Comparison of ENCODE assay signal across 8 mouse cellular contexts in the genomic region with DNA sequence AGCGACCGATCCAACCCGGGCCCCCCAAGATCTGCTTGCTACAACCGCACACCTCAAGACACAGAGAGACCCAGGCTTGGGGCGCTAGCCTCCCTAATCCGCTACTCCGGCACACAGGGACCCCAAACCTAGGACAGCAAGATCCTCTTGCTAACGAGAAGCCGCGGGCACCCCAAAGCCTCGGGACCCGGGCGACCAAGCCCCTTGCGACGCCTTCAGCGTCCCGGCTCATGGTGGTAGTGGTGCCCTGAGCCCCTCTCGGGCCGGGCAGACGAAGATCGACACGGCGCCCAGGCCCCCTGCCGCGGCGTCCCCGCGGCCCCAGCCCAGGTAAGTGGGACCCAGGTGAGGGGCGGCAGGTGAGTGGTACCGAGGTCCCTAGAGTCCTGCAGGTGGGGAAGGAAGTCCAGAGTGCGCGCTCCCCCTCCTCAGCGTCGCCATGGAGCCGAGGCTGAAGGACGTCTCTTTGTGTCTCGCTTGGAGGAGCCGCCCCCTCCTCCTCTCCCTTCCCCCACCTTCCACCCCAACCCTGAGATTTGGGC. TPM values are rescaled to one million over a fixed set of nuclear protein-coding genes. Genes with fewer than 3 reads are reported as not detected.
DNase-seq lines count a peak whose midpoint lies in the region; ATAC-seq and TF ChIP-seq lines count a peak whose summit lies in the region.

No protein-coding gene starts in this region.

- no peaks in the 10 kb centered on the region for H3K27me3 ChIP-seq in liver, adult 2 months (ENCODE audit: control insufficient read depth, insufficient read depth, low read length)
- peaks cover 98% of the 10 kb centered on the region for H3K27me3 ChIP-seq in liver, embryonic 12.5 days (replicated peaks)
- no peaks in the 10 kb centered on the region; the same call in 1 of the 2 replicates for H3K27me3 ChIP-seq in stomach, embryonic 16.5 days (ENCODE audit: control insufficient read depth, insufficient read depth, low read length)

- WGBS in liver, adult 2 months, result under 1% methylated on average over 38 of the region's 38 CpGs
- WGBS in liver, embryonic 12.5 days (ENCODE audit: insufficient replicate concordance), result 2% methylated on average over 38 of the region's 38 CpGs
- under 1% methylated on average over 38 of the region's 38 CpGs for WGBS in stomach, embryonic 16.5 days

- no peak for TF ChIP-seq CTCF in liver, adult 2 months (IDR thresholded peaks at IDR 0.05; ENCODE audit: low read depth, low read length)

- no peak; the same call in 1 of the 2 replicates for TF ChIP-seq POLR2A in liver, adult 2 months (IDR thresholded peaks at IDR 0.05; ENCODE audit: extremely low read depth, insufficient read depth, low read length)

- no peaks in the 10 kb centered on the region for H3K36me3 ChIP-seq in liver, adult 2 months (ENCODE audit: control insufficient read depth, insufficient read depth, low read length)
- no peaks in the 10 kb centered on the region for H3K36me3 ChIP-seq in liver, embryonic 12.5 days
- H3K36me3 ChIP-seq in stomach, embryonic 16.5 days (ENCODE audit: control insufficient read depth, insufficient read depth, low read length), result no peaks in the 10 kb centered on the region

- H3K4me1 ChIP-seq in liver, adult 2 months (ENCODE audit: control insufficient read depth, insufficient read depth, low read length), result peaks cover 30% of the 10 kb centered on the region
- H3K4me1 ChIP-seq in brown adipose tissue, adult 24 weeks (ENCODE audit: control insufficient read depth, insufficient read depth, insufficient read length, low read length), result peaks cover 18% of the 10 kb centered on the region
- H3K4me1 ChIP-seq in liver, embryonic 12.5 days, result peaks cover 24% of the 10 kb centered on the region
- peaks cover 20% of the 10 kb centered on the region for H3K4me1 ChIP-seq in stomach, embryonic 16.5 days (ENCODE audit: control insufficient read depth, insufficient read depth, low read length)

- H3K27ac ChIP-seq in liver, adult 2 months (replicated peaks; ENCODE audit: insufficient read depth, low read depth, low read length), result peak overlapping the region; percentile 89
- H3K27ac ChIP-seq in brown adipose tissue, adult 24 weeks (replicated peaks; ENCODE audit: low read depth, low read length), result peak overlapping the region; percentile 61
- no peak overlapping the region for H3K27ac ChIP-seq in liver, embryonic 12.5 days
- peak overlapping the region; percentile 68 for H3K27ac ChIP-seq in stomach, embryonic 16.5 days (ENCODE audit: low read length)

- peak overlapping the region; percentile 96 for H3K4me2 ChIP-seq in liver, embryonic 12.5 days
- H3K4me2 ChIP-seq in stomach, embryonic 16.5 days (ENCODE audit: low read depth, low read length), result peak overlapping the region; percentile 99

- H3K4me3 ChIP-seq in liver, adult 2 months (ENCODE audit: insufficient read depth, low read depth, low read length), result peak overlapping the region; percentile 94
- peak overlapping the region; percentile 97 for H3K4me3 ChIP-seq in brown adipose tissue, adult 24 weeks (ENCODE audit: insufficient read depth, low read depth, low read length)
- H3K4me3 ChIP-seq in liver, embryonic 12.5 days, result peak overlapping the region; percentile 66
- peak overlapping the region; percentile 92 for H3K4me3 ChIP-seq in stomach, embryonic 16.5 days (replicated peaks; ENCODE audit: low read length)

- H3K79me2 ChIP-seq in liver, adult 2 months (ENCODE audit: control insufficient read depth, insufficient read depth, low read length), result peaks cover 27% of the 10 kb centered on the region; the same call in 1 of the 2 replicates

- no peak for DNase-seq in liver, adult 2 months (ENCODE audit: extremely low read depth, low read depth, low spot score)
- no peak for DNase-seq in liver
- DNase-seq in forelimb bud, embryonic 11.5 days (ENCODE audit: low read depth, low spot score), result peak; percentile 34
- no peak for DNase-seq in yolk sac, embryonic 10.5 days (ENCODE audit: low spot score)
- DNase-seq in natural killer cell, adult 2 months (ENCODE audit: low spot score in 2 of 2), result no peak

- ATAC-seq in liver, embryonic 12.5 days, result peak; percentile 14; the same call in 1 of the 2 replicates
- ATAC-seq in stomach, embryonic 16.5 days (ENCODE audit: insufficient read depth, low FRiP score), result no peak

- peak overlapping the region; percentile 97 for H3K9ac ChIP-seq in liver, adult 2 months (ENCODE audit: low read depth, low read length)
- H3K9ac ChIP-seq in liver, embryonic 12.5 days, result peak overlapping the region; percentile 71
- peak overlapping the region; percentile 92 for H3K9ac ChIP-seq in stomach, embryonic 16.5 days (ENCODE audit: low read length)

- no peaks in the 10 kb centered on the region for H3K9me3 ChIP-seq in liver, embryonic 12.5 days (replicated peaks)
- no peaks in the 10 kb centered on the region for H3K9me3 ChIP-seq in stomach, embryonic 16.5 days (replicated peaks; ENCODE audit: control insufficient read depth, low read length)

RNA-seq across cellular contexts. Expression of gene Sbk1, which starts 0.4 kb away (rescaled TPM):
- total RNA-seq in liver, adult 2 months (2014; rRNA removed), result 12.2 and 13.5 TPM in 2 replicates
- 17.1 and 21.6 TPM in 2 replicates for polyA plus RNA-seq in liver, adult 2 months (2012; rRNA removed)
- 53.6 and 76.7 TPM in 2 replicates for polyA plus RNA-seq in brown adipose tissue, adult 24 weeks (2012; ENCODE audit: insufficient read depth, insufficient read length, missing spikeins)
- 4.2 and 5.0 TPM in 2 replicates for polyA plus RNA-seq in liver, embryonic 12.5 days (2016; fragmentation: Nextera tagmentation; extraction: Ambion mirVana)
- 8.1 and 9.7 TPM in 2 replicates for polyA plus RNA-seq in stomach, embryonic 16.5 days (2015; fragmentation: Nextera tagmentation; extraction: Ambion mirVana)
